Mouse (Mus musculus) spleen, postnatal 14 days (tissue): ENCODE results near the gene Gm5431.
"Not testable (repeated sequence)": the region's sequence is repeated elsewhere in the genome, so short reads cannot be mapped to it uniquely, and the experiment has no call there.

Experiments
- DNase-seq, 2 experiments: peaks; one replicate each; pipeline ENCODE4 v3.0.0; 2021 to 2022; ENCODE audit warnings: low spot score in 2 of 2

The Gm5431 gene

GRCm38 (mm10) chr11:48871201-48871772 lies 30.7 kb downstream of the Gm5431 start, which contains the start of gene Irgm1:
Irgm1 (minus strand) TSS chr11:48871683.
- DNase-seq, result peak; percentile 55 to 65

GRCm38 (mm10) chr11:48870781-48871180 lies 31.2 kb downstream of the Gm5431 start:
- no peak for DNase-seq

- DNase-seq, result no peak
Measured at GRCm38 (mm10) chr11:48869380-48870110, 32.5 kb downstream of the Gm5431 start.

GRCm38 (mm10) chr11:48866481-48866880 lies 35.5 kb downstream of the Gm5431 start:
- DNase-seq, result no peak

- no peak for DNase-seq
Measured at GRCm38 (mm10) chr11:48863808-48864207, 38.2 kb downstream of the Gm5431 start.

GRCm38 (mm10) chr11:48862784-48863319 lies 39.2 kb downstream of the Gm5431 start:
- DNase-seq, result no peak

GRCm38 (mm10) chr11:48859014-48859413 lies 43.0 kb downstream of the Gm5431 start:
- peak in 1 of 2 experiments; percentile 53 for DNase-seq

- DNase-seq, result peak; percentile 72 to 77
Measured at GRCm38 (mm10) chr11:48853474-48854180, 48.4 kb downstream of the Gm5431 start.

GRCm38 (mm10) chr11:48852624-48853473 lies 49.2 kb downstream of the Gm5431 start:
- DNase-seq, result no peak

- no peak for DNase-seq
Measured at GRCm38 (mm10) chr11:48852190-48852589, 49.8 kb downstream of the Gm5431 start.

GRCm38 (mm10) chr11:48851270-48851995 lies 50.6 kb downstream of the Gm5431 start:
- no peak for DNase-seq

GRCm38 (mm10) chr11:48850240-48850639 lies 51.8 kb downstream of the Gm5431 start:
- DNase-seq, result no peak

GRCm38 (mm10) chr11:48846881-48847280 lies 55.1 kb downstream of the Gm5431 start:
- DNase-seq, result no peak

- not testable (repeated sequence) for DNase-seq
Measured at GRCm38 (mm10) chr11:48846362-48846761, 55.7 kb downstream of the Gm5431 start.

GRCm38 (mm10) chr11:48845244-48845815 lies 56.7 kb downstream of the Gm5431 start:
- no peak for DNase-seq

GRCm38 (mm10) chr11:48844309-48844708 lies 57.7 kb downstream of the Gm5431 start:
- no peak for DNase-seq

- no peak for DNase-seq
Measured at GRCm38 (mm10) chr11:48843202-48843601, 58.8 kb downstream of the Gm5431 start.

GRCm38 (mm10) chr11:48842378-48842792 lies 59.6 kb downstream of the Gm5431 start:
- DNase-seq, result no peak

GRCm38 (mm10) chr11:48841213-48841612 lies 60.8 kb downstream of the Gm5431 start:
- DNase-seq, result no peak

- DNase-seq, result no peak
Measured at GRCm38 (mm10) chr11:48840805-48841204, 61.2 kb downstream of the Gm5431 start.
